Mouse (Mus musculus) bone marrow macrophage, adult 2 months (primary cell): Measurements from ENCODE around the gene Gm20388. TPM values are rescaled to one million over a fixed set of nuclear protein-coding genes. Genes with fewer than 3 reads are reported as not detected.

Experiments used
- H3K27ac ChIP-seq: 2 replicates; pipeline ENCODE4 v1.5.1; 2012; ENCODE audit warnings: low read depth, low read length; ENCODE audit not compliant: insufficient read depth
- H3K4me1 ChIP-seq: 2 replicates; pipeline ENCODE4 v1.6.1; 2012; ENCODE audit warnings: low read length; ENCODE audit not compliant: control insufficient read depth, insufficient read depth
- H3K4me3 ChIP-seq: 2 replicates; pipeline ENCODE4 v1.5.1; 2012; ENCODE audit warnings: mild to moderate bottlenecking, low read length, moderate library complexity; ENCODE audit not compliant: insufficient read depth
- CTCF ChIP-seq: IDR thresholded peaks from 2 replicates; pipeline ENCODE4 v1.5.1; 2012; ENCODE audit warnings: low read depth, mild to moderate bottlenecking, low read length, moderate library complexity
- POLR2A ChIP-seq: IDR thresholded peaks from 2 replicates; pipeline ENCODE4 v1.6.1; 2012; ENCODE audit warnings: mild to moderate bottlenecking, low read depth, low read length, borderline replicate concordance
- polyA plus RNA-seq: library from polyadenylated mRNA; stranded (reverse); fragments of >200 nt; gene quantifications from 2 replicates; pipeline ENCODE4 v1.2.4, GENCODE M21; 2012; ENCODE audit not compliant: missing spikeins, insufficient read depth, insufficient read length

The Gm20388 gene
- polyA plus RNA-seq, 1 experiment, result 32.7 TPM

DNA sequence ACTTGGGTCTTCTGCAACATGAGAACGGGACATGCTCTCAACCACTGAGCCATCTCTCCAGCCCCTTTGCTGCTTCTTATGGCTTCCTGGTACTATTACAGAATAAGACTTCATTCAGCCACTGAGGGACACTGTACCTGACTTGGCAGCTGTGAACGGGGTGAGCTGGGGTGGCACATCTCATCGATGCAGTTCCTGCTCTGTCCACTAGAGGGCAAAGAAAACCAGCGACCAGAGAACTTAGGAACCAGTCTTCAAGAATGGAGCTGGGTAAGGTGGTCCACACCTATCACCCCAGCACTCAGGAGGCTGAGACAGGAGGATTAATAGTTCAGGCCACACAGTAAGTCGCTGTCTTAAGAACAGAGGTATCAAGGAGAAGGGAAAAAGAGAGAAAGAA is 685.3 kb downstream of the Gm20388 start:
- no peaks in the 10 kb centered on the region for H3K4me1 ChIP-seq
- TF ChIP-seq CTCF (peak; percentile 51; the same call in 1 of the 2 replicates), POLR2A (no peak)
- no peak overlapping the region for H3K4me3 ChIP-seq
- no peak overlapping the region for H3K27ac ChIP-seq

DNA sequence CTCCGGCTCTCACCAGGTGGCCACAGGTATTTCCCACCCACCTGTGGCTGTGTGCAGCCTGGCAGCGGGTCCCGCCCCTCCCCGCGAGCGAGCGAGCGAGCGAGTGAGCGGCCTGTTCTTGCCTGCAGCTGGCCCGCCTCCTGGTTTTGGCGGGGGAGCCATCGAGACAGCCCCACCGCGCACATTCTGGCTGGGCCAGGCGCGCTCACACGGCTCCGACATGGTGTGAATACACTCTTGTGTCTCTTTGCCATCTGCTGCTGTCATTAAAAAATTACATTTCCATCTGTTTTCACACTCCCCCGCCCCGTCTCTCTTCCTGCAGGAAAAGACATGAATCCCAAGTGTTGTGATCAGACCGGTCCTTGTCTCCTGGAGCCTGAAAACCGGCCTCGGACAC is 687.9 kb downstream of the Gm20388 start:
- no peak overlapping the region for H3K27ac ChIP-seq
- H3K4me1 ChIP-seq, result no peaks in the 10 kb centered on the region

DNA sequence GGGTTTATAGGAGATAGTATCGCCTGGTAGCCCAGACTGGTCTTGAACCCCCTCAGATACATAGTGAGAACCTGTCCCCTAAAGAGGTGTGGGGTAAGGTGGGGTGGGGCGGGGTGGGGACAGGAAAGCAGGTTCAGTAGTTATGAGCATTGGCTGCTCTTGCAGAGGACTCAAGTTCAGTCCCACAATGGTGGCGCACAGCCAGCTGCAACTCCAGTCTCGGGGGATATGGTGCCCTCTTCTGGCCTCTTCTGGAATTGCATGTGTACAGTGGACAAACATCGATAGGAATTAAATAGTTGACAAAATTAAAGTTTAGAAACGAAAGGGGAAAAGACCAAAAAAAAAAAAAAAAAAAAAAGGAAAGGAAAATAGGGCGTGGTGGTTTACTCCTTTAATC is 688.9 kb downstream of the Gm20388 start:
- Histone ChIP-seq H3K4me3 (no peak overlapping the region), H3K27ac (no peak overlapping the region), H3K4me1 (no peaks in the 10 kb centered on the region)
- TF ChIP-seq CTCF, result peak; percentile 67
- no peak for TF ChIP-seq POLR2A

More for the DNA sequence above, 687.9 kb downstream of the Gm20388 start:
- TF ChIP-seq POLR2A (no peak), CTCF (no peak)
- no peak overlapping the region for H3K4me3 ChIP-seq

DNA sequence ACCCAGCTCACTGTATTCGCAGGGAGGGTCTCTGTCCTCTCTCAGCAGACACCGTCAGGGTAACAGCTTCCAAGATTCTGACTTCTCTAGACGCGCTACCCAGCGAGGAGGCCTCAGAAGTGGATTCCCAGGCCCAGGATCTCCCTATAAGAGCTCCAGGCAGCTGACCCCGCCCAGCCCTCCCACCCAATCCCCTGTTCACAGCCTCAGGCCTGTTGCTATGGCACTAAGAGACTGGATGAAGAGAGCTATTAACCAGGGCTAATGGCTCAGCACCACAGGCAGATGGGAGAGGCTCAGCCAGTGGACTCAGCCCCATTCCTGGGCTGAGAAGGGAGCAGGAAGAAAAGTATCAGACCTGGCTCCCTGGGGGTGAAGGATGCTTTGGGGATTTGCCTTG is 692.0 kb downstream of the Gm20388 start:
- TF ChIP-seq POLR2A, result no peak
- no peak for TF ChIP-seq CTCF
- no peaks in the 10 kb centered on the region for H3K4me1 ChIP-seq
- H3K27ac ChIP-seq, result no peak overlapping the region
- H3K4me3 ChIP-seq, result no peak overlapping the region

DNA sequence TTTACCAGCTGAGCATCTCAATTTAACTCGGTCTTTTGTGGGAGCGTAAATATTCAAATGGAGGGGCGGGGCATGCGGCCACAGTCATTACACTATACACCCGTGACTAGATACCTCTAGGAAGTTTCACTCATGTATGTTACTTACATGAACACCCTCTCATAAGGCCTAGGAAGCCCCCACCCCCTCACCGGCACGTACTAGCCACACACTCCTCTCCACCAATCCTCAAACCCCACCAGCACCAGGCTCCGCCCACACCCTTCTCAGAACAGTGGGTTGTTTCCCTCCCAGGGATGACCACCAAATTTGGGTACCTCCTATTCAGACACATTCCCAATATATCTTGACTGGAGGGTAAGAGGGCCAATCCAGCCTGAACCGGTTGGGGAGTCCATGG is 696.8 kb downstream of the Gm20388 start:
- no peak overlapping the region for H3K4me3 ChIP-seq
- no peaks in the 10 kb centered on the region; the same call in 1 of the 2 replicates for H3K4me1 ChIP-seq
- H3K27ac ChIP-seq, result no peak overlapping the region
- TF ChIP-seq POLR2A, result no peak
- no peak for TF ChIP-seq CTCF

DNA sequence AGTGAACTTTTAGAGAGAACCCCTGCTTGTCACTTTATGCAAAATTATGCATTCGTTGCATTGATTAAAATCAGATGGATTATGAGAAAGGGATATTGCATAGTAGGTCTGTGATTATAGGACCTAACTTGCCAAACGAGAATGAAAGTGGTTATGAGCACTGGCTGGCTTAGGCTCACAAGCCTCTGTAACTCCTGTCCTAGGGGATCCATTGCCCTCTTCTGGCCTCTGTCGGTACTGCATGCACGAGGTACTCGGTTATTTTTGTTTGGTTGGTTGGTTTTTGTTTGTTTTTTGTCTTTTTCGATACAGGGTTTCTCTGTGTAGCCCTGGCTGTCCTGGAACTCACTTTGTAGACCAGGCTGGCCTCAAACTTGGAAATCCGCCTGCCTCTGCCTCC is 697.2 kb downstream of the Gm20388 start:
- Histone ChIP-seq H3K4me3 (peak overlapping the region; percentile 16; the same call in 1 of the 2 replicates), H3K4me1 (no peaks in the 10 kb centered on the region; the same call in 1 of the 2 replicates)

DNA sequence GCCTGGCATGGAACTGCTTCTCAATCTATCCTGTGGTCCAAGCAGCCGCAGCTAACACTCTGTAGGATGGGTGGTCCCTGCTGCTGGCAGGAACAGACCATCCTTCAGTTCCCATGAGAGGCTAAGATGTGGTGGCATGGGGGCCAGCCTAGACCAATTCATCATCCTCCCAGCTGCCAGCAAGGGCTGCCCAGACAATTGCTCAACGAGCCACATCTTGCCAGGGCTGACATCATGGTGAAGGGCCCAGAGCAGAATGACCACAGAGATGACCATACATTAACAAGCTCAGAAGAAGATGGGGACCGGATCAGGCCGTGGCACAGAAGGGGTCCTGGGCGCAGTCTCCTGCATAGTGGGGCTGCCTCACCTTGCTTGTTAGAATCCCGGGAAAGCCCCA is 700.2 kb downstream of the Gm20388 start:
- no peak for TF ChIP-seq CTCF
- TF ChIP-seq POLR2A, result no peak

More for the DNA sequence above, 697.2 kb downstream of the Gm20388 start:
- no peak overlapping the region for H3K27ac ChIP-seq
- TF ChIP-seq POLR2A (no peak), CTCF (peak; percentile 43; the same call in 1 of the 2 replicates)

DNA sequence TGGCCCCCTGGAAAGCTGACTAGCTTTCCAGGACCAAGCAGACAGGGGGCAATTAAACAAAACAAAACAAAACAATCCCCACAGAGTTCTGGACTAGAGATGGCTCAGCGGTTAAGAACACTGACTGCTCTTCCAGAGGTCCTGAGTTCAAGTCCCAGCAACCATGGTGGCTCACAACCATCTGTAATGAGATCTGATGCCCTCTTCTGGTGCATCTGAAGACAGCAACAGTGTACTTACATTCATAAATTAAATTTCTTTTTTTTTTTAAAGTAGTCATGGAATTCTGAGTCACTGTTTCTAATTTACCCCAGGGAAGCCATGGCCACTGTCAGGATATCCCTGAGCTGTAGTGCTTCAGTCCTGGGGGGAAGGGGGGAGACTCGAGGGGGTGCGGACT is 703.9 kb downstream of the Gm20388 start:
- TF ChIP-seq CTCF, result no peak
- TF ChIP-seq POLR2A, result no peak
- Histone ChIP-seq H3K4me3 (no peak overlapping the region), H3K4me1 (peaks cover 19% of the 10 kb centered on the region), H3K27ac (no peak overlapping the region)

More for the DNA sequence above, 700.2 kb downstream of the Gm20388 start:
- Histone ChIP-seq H3K27ac (no peak overlapping the region), H3K4me1 (no peaks in the 10 kb centered on the region; the same call in 1 of the 2 replicates), H3K4me3 (no peak overlapping the region)

DNA sequence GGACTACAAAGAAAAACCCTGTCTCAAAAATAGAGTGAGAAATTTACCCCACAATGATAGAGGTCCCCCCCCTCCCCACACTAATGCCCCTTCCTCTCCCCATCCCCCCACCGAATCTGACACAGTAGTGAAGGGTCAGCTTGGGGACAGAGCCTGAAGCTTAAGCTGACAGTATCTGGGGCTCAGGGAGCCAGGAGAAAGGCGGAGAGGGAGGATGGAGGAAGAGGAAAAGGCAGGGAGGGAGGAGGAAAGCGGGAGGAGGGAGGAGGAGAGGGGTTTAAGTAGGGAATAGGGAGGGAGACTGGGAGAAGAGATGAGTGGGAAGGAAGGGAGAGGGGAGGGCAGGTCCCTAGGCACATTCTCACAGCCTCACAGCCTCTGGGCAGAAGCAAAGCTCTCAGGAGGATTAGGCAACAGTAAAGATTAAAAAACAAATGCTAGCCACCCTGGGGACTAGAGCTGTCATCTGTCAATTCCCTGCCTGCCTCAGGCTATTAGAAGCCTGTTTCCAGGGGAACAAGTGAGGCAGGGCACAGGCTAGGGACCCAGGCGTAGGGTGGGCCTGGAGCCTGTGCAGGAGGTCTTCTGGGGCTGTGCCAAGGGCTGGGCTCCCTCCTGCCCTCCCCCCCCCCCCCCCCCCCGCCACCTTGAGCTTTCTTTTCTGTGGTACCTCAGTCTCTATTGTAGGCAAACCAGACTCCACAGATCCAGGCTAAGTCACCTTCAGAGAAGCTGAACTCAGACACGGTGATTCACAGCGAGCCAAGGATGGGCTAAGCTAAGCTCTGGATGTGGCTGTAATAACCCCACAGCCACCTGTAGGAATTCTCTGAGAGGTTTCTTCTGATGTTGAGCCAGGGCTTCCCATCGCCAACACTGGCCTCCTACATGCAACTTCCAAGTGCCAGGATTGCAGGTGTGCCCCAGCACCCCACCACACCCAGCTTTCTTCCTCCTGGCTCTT is 706.3 kb downstream of the Gm20388 start:
- no peak overlapping the region for H3K27ac ChIP-seq
- TF ChIP-seq POLR2A (no peak), CTCF (no peak)
- H3K4me3 ChIP-seq, result no peak overlapping the region
- peaks cover 39% of the 10 kb centered on the region for H3K4me1 ChIP-seq

DNA sequence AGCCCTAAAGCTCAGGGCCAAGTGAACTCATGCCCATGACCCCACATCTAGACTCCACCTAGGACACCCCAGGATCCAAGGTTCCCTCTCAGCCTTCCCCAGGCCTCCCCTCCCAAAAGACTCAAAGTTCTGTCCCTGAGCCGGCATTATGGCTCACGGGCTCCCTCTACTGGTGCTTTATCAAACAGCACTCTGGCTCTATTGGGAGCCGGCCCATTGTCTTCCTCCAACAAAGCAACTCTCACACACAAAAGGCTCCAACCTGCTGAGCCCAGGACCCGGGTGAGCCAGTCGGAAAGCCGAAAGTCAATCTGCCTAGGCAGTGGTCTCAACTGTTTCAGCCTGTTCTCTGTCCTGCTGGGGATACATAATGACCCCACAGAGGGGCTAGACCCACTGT is 707.5 kb downstream of the Gm20388 start:
- Histone ChIP-seq H3K4me1 (peaks cover 39% of the 10 kb centered on the region), H3K27ac (peak overlapping the region; percentile 100), H3K4me3 (no peak overlapping the region)
- peak; percentile 70 for TF ChIP-seq CTCF
- no peak for TF ChIP-seq POLR2A
